Mouse (Mus musculus) megakaryocyte-erythroid progenitor cell, adult 5-6 weeks (primary cell): Measurements from ENCODE around the gene Atp1b1. TPM values are rescaled to one million over a fixed set of nuclear protein-coding genes. Genes with fewer than 3 reads are reported as not detected.

ENCODE experiments used
- ATAC-seq: replicated peaks from 2 replicates; pipeline ENCODE4 v1.8.0; 2016; ENCODE audit warnings: mild to moderate bottlenecking, inconsistent platforms; ENCODE audit not compliant: severe bottlenecking, poor library complexity, low FRiP score, low TSS enrichment
- total RNA-seq, 2 experiments: library from RNA; stranded (forward) in 1 of 2; stranded (reverse) in 1 of 2; fragments of 200-1000, 215-1000 nt in 1 of 2; fragments of >200 nt in 1 of 2; fragmentation: Nextera tagmentation in 1 of 2; gene quantifications; 2 replicates each; pipeline ENCODE4 v1.2.3; 2014 to 2017

Gene Atp1b1
- total RNA-seq, 2 experiments from 2014 or later, result 5.1 to 15.5 TPM

DNA sequence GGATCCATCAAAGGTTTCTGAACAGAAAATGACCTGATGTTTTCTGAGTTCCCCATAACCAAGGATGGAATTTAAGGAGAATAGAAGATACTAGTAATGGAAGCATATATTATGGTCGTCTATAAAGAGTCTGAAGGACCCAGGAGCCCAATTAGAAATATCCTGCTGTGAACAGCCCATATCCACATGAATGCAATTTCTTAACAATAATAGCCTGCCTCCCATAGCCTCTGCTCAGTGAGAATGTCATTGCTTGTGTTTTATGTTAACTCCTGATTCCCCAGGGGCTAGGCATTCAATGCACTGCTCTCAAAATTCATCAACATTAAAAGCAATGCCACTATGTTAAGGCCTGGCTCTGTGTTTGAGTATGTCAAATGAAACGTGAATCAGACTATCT is 49.5 kb downstream of the Atp1b1 start:
- ATAC-seq, result no peak

DNA sequence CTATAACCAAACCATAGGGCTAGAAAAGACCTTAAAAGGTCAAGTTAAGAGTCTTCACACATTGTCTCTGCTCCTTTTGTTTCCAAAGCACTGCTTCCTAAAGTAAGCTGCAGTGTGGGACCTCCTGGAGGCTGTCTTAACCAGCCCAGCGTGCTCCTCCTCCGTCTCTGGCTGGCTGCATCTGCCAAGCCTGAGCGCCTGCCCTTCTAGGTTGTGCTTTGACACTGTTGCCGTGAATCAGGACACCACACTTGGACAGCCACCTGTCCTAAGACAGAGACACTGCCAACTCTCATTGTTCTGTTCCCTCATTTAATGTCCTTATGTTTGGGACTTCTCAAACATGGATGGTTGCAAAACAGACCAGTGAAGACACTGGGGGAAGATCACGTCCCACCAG is 51.6 kb downstream of the Atp1b1 start:
- ATAC-seq, result no peak

DNA sequence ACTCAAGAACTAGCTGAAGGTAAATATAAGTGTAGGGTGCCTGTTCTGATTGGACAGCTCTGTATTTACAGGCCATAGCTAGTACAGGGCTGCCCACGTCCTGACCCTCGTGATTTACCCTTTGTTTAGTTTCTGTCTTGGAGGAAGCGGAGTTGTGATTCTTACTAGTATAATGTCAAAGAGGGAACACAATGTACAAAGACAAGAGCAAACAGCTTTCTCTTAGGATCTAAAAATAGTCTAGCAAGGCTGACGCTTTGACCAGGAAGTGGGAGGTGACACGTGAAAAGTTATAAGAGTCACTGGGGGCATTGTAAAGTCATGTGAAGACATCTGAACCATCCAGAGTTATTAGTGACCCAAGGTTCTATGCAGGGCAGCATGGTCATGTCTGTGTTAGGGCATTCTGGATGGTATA is 52.8 kb downstream of the Atp1b1 start:
- ATAC-seq, result no peak

DNA sequence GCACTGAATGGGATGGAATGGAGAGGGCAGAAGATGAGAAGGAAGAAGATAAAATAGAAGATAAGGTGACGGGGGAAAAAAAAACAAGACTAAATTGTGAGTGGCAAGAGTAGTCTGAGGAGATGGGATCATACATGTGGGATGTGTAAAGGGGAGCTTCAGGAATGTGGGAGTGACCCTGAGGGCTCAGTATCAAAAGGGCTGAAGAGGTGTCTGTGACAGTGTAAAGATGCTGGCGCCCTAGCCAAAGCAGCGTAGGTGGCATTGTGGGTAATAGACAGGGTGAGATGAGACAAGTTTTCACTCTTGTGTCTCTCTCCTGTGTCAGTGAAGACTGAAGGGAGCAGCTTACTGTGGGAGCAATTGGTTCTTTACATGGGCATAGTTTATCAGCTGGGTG is 58.6 kb downstream of the Atp1b1 start:
- ATAC-seq, result no peak

DNA sequence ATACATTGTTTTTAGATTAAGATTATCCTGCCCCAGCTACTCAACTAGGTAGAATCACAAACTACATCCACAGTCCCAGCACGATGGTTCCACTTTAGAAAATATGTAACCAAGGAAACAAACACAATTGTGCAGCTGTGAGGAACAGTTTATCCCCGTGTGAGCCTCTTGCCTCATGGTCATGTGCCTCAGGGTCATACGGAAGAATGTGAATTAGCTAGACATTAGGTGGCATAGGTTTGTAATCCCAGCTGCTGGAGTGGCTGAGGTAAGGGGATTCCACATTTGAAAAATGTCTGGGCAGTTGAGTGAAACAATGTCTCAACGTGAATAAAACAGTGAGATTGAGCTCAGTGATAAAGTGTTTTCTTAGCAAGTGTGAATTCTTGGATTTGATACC is 60.5 kb downstream of the Atp1b1 start:
- no peak for ATAC-seq

DNA sequence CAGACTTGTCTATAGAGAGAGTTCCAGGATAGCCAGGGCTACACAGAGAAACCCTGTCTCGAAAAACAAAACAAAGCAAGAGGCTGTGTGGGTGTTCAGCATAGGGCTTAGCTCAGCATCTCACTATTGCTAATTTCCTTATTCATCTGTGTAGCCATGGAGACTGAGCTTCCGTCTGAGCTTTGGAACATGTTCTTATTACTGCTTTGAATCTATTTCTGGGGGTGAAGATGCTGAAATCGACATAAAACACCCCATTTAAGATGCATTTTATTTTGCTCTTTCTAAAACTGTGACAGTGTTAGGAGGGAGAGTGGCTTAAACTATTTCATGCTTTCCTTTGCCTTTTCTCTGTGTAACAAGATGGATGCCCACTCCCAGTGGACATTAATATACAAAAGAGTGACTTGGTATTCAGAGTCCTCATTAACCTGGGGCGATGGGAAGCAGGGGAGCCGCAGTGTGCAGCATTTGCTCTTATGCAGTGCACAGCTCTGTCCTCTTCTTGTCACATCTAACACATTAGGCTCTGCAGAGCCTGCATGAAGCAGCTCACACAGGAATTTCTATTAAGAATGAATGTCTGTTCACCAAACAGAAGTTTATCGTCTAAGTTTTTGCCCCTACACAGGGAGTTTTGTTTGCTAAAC is 62.9 kb downstream of the Atp1b1 start:
- ATAC-seq, result no peak

DNA sequence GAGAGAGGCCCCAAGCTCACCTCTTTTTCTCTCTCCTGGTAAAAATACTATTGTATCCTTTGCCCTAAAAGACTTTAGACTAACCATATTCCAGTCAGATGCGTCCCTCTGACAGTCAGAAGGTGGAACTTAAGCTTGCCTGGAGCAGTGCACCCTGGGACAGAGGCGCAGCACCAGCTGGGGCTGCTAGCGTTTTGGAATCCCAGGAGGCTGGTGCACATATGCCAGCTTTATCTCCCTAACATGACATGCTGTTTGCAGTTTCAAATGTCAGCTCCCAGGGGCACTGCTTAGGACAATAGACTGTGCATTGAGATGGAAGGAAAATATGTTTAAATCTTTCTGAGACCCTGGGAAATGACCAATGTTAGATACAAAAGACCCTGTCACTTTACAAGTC is 66.0 kb downstream of the Atp1b1 start:
- ATAC-seq, result no peak

DNA sequence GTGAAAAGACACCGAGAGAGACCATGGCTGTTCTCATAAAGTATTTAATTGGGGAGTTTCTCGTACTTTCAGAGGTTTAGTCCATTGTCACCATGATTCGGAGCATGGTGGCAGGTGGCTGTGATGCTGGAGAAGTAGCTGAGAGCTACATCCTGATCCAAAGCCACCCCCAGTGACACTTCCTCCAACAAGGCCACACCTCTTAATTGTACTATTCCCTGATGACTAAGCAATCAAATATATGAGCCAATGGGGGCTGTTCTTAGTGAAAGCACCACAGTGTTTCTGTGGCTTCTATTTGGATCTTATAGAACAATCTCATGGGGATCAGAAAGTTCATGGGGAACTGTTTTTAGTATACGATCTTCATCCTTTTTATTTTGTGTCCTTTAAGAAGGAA is 68.4 kb downstream of the Atp1b1 start:
- ATAC-seq, result no peak

Other genes with a start within 250 kb of the Atp1b1 start
- gene Slc19a2, start 209.3 kb downstream of the Atp1b1 start, total RNA-seq (2014; fragmentation: Nextera tagmentation), result 11.2 and 12.1 TPM in 2 replicates
- 7.7 and 9.4 TPM in 2 replicates for gene Slc19a2, start 209.3 kb downstream of the Atp1b1 start, total RNA-seq (2017)
- gene Ccdc181, start 182.8 kb downstream of the Atp1b1 start, total RNA-seq (2014; fragmentation: Nextera tagmentation), result 12.6 and 14.9 TPM in 2 replicates
- 25.6 and 38.2 TPM in 2 replicates for gene Ccdc181, start 182.8 kb downstream of the Atp1b1 start, total RNA-seq (2017)
- gene Nme7, start 154.2 kb downstream of the Atp1b1 start, total RNA-seq (2014; fragmentation: Nextera tagmentation), result 29.0 and 43.7 TPM in 2 replicates
- gene Nme7, start 154.2 kb downstream of the Atp1b1 start, total RNA-seq (2017), result 62.6 and 67.7 TPM in 2 replicates
- 20.3 and 23.3 TPM in 2 replicates for gene Blzf1, start 150.9 kb downstream of the Atp1b1 start, total RNA-seq (2014; fragmentation: Nextera tagmentation)
- gene Blzf1, start 150.9 kb downstream of the Atp1b1 start, total RNA-seq (2017), result 42.8 and 43.0 TPM in 2 replicates